Mouse (Mus musculus): Measurements from ENCODE around the gene 1520401A03Rik.

Gene 1520401A03Rik

GRCm38 (mm10) chr17:23744076-23744475 lies 21.5 kb upstream of the 1520401A03Rik start:
- CTCF ChIA-PET: no interaction called here

DNA sequence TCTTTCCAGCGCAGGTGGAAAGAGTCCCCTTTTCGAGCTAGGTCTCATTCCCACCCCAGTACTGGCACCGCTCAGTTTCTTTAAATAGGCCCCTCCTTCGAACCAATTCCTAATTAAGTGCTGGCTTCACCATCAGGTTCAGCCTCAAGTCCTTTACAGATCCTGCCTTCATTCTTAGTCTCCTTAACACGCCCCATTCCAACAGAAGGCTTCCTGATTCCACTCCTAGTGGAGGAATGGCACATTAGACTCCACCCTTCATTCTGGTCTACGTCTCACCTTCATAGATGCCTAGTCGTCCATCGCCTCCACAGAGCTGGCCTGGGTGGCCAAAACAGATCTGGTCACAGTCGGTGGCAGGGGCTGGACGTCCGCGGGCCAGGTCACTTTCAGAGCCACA lies 20.4 kb upstream of the 1520401A03Rik start:
- CTCF ChIA-PET: interaction anchor here (0.9 kb wide), 1 partner anchor 27 kb away, joined by 3 read pairs; no protein-coding TSS in a partner anchor

DNA sequence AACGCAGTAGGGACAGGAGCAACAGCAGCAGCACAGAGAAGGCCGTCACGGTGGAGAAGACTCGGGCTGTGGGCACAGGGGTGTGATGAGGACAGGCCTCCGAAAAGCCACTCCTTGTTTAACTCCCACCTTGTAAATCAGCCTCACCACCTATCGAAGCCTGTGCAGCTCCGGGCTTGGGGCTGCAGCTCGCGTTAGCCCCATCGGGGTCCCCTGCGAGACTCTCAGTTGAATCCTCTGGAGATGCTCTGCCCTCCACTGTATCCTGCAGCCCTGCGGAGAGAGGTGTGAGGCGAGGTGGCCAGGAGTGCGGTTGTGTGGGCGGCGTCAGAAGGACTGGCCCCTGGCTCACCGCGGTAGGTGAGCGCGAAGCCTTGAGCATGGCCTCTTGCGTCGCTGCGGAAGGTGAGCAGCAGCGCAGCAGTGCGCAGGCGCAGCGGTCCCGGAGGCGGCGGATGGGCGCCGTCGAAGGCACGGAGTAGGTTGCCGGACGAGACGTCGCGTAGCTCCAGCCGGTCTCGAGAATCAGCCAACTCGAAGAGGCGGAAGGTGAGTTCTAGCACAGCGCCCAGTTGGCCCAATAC lies 19.7 kb upstream of the 1520401A03Rik start:
- CTCF ChIA-PET: interaction anchor here (0.9 kb wide), 1 partner anchor 28 kb away, joined by 3 read pairs; no protein-coding TSS in a partner anchor

GRCm38 (mm10) chr17:23741359-23742209 lies 19.0 kb upstream of the 1520401A03Rik start:
- CTCF ChIA-PET: no interaction called here

DNA sequence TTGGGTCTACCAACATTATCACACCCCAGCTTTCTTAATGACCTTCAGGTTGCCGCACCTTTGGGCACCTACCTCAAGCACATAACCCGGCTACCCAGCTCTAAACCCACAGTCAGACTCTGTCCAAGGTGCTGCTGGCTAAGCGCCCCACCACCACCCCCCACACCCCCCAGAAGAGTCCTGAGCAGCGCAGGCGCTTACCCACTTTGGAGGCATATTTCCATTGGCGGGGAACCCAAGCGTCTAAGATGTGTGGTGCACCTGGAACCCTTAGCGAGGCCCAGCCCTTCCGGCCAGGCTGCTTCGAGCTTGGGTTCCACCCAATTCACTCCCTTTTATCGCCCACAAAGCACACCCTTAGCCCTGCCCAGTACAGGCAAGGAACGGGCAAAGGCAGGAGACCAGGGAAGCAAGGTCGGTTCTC lies 18.0 kb upstream of the 1520401A03Rik start, which contains the start of gene Paqr4:
Paqr4 (minus strand) TSS at position 270 of the 424 bp plus-strand sequence.
- CTCF ChIA-PET: interaction anchor here (0.9 to 1.3 kb wide), 2 partner anchors 16 to 30 kb away, joined by 3 read pairs; partner anchors contain the start of gene Flywch1

GRCm38 (mm10) chr17:23740136-23740584 lies 17.6 kb upstream of the 1520401A03Rik start:
- CTCF ChIA-PET: interaction anchor here (0.9 to 1.3 kb wide), 2 partner anchors 16 to 31 kb away, joined by 3 read pairs; partner anchors contain the start of gene Flywch1

GRCm38 (mm10) chr17:23739202-23740135 lies 16.9 kb upstream of the 1520401A03Rik start:
- CTCF ChIA-PET: interaction anchor here (0.6 to 1.3 kb wide), 3 partner anchors 12 to 32 kb away, joined by 3 to 5 read pairs (median 3); partner anchors contain the start of gene Flywch1

DNA sequence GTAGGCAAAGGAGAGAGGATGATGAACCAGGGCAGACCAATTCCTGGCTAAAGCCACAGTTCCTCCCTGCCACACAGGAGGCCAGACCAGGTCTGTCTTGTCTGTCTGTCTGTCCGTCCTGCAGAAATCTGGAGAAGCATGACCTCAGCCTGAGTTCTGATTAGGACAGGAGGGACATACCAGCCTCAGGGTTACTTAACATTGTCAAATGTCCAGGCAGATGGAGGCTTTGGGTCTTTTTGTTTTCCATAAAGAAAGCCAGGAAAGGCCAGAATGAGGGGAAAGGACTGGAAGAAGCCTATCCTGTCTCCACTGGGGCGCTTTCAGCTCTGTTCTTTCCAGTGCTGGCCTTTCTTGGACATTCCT lies 16.2 kb upstream of the 1520401A03Rik start:
- CTCF ChIA-PET: interaction anchor here (0.6 kb wide), 1 partner anchor 11 kb away, joined by 5 read pairs; no protein-coding TSS in a partner anchor

DNA sequence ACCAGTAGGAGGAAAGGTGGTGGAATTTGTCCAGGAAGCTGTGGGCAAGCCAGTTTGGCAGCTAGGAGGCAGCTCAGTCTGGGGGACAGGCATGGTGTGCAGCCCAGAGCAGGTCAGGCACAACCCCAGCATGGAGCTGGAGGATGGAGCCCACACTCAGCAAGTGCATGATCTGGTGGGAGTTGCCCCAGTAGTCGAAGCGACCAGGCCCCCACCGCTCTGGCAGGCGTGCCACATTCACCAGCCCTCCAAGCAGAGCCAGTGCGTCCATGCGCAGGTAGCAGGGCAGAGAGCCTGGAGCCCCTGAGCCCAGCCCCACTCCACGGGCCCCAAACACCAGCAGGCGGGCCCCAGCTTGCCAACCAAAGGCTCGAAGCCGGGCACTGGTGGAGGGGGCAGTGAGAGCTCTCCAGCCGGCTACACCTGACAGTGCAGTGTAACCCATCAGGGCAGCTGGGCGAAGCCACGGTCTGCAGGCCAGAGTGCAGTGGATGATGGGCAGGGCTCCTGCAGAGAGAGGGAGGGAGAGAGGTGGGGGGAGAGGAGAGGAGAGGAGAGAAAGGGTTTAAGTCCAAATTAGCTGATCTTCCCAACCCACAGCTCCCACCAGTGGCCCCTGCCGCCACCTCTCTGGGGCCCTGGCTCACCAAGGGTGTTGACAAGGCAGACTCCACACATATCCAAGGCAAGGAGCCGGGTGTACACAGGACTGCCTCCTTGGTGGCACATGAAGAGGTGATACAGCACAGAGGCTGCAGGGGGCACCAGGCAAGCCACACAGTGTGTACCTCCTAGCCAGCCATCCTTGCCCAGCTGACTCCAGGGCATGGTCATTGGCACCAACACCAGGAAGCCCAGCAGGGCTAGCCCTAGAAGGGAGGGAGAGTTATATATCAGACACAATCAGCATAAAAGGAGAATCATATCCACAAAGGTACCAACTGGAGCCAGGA lies 15.2 kb upstream of the 1520401A03Rik start:
- CTCF ChIA-PET: no interaction called here

DNA sequence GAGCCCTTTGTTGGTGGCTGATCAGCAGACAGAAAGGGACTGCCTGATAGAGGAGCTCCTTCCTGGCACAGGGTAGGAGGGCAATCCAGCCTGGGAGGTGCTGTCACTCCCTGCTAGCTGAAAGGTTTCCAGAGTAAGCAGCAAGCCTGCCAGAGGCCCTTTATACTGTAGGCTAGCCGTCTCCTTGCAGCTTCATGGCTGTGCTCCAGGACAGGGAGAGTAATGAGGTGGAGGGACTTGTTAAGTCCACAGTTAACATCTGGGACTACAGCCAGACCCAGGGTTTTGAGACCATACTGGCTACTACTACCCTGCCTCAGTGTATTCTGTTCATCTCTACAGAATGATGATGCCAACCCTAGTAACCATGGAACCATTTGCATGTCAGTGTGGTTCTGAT lies 11.8 kb upstream of the 1520401A03Rik start:
- CTCF ChIA-PET: no interaction called here

GRCm38 (mm10) chr17:23730441-23730840 lies 7.9 kb upstream of the 1520401A03Rik start:
- CTCF ChIA-PET: no interaction called here

- CTCF ChIA-PET: interaction anchor here (0.6 kb wide), 1 partner anchor 77 kb away, joined by 8 read pairs; no protein-coding TSS in a partner anchor
These were observed 4.2 kb upstream of the 1520401A03Rik start for GRCm38 (mm10) chr17:23726758-23727142.

DNA sequence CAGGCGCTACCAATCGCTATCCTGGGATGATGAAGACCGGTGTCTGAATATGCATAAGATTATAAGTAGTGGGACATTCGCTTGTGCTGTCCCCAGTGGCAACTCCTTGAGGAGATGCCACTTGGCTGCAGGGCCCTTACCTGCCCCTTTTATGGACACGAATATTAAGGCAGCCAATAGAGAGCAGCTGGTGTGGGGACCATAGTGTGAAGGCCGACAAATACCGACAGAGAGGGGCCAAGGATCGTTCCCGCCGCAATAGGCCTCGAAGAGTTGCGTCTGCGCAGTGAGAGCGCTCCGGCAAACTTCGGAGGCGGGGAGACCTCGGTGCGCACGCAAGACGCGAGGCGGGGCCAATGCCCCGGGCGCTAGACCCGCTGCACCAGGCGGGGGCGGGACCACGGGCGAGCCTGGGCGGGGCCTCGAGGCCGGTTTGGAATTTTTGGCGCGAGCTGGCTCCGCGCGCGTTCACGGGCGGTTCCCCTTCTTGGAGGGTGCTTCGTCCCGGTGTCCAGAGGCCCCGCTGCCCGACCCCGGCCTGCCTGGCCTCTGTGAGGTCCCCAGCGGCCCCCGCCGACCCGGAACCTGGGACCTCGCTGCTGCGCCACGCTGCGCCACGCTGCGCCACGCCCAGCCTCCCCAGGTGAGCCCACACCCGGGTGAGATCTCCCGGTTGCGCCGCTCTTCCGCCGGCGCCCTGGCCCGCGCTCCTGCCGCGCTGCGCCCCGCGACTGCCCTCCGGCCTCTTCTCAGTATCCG lies 3.6 kb upstream of the 1520401A03Rik start, which contains the start of gene Pkmyt1:
Pkmyt1 (plus strand) TSS at position 338 of the 759 bp plus-strand sequence.
- CTCF ChIA-PET: interaction anchor here (0.6 kb wide), 1 partner anchor 78 kb away, joined by 8 read pairs; no protein-coding TSS in a partner anchor

GRCm38 (mm10) chr17:23725477-23725876 lies 2.9 kb upstream of the 1520401A03Rik start:
- CTCF ChIA-PET: interaction anchor here (0.6 kb wide), 1 partner anchor 159 kb away, joined by 3 read pairs; no protein-coding TSS in a partner anchor

DNA sequence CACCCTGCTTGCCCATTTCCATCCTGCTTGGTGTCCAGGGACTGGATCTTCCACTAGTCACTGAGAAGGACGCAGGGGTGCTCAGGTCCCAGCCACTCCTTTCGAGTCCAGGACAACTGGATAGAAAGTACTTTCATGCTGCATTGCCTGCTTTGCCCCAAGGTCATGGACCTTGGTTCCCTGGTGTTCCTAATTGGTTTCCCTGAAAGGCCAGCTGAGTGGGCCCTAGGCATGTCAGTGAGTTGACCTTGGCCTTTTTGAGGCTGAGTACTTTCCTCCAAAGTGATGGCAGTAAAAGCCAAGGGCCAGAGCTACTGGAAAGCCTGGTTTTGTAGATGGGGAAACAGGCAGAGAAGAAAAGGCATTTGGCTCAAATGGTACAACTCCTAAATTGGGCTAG lies 697 bp downstream of the 1520401A03Rik start:
- CTCF ChIA-PET: interaction anchor here (0.6 kb wide), 1 partner anchor 27 kb away, joined by 3 read pairs; no protein-coding TSS in a partner anchor

GRCm38 (mm10) chr17:23719455-23719854 lies 3.1 kb downstream of the 1520401A03Rik start:
- CTCF ChIA-PET: interaction anchor here (0.6 kb wide), 1 partner anchor 19 kb away, joined by 4 read pairs; no protein-coding TSS in a partner anchor

DNA sequence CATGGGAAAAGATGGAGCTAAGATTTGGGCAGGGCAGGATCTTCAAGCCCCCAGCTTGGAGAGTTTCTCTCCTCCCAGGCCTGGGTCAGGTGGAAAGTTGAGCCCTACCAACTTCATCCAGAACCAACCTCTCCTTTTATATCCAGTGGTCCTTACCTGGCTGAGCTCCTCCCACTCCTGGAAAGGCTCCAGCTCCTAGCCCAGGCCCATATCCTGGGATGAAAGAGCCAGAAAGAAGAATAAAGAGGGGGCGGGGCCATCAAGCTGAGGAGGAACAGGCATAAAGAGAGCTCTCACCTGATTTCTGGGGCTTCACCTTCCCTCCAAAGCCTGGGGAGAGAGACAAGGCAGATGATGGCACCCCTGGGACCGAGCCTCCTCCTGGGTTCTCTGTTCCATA lies 5.6 kb downstream of the 1520401A03Rik start:
- CTCF ChIA-PET: no interaction called here

DNA sequence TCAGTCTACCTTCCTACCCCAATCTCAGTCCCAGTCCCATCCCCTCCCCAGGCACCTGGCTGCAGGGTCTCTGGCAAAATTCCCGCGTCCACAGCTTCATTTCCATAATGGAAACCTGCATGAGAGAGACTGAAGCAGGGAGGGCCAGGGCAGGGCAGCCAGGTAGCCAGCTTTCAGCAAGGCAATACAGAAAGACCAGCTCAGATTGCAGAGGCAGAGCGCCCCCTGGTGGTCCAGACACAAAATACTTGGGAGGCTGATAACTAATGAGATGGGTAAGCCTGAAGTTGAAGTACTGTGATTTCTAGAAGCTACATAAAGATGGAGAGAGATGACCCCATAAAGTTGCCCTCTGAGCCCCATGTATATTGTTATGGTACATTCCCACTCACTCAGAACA lies 16.4 kb downstream of the 1520401A03Rik start:
- CTCF ChIA-PET: interaction anchor here (0.5 to 0.6 kb wide), 2 partner anchors 48 to 62 kb away, joined by 4 read pairs; no protein-coding TSS in a partner anchor
